Mouse (Mus musculus): Measurements from ENCODE around the gene Gsn.

Gsn gene

DNA sequence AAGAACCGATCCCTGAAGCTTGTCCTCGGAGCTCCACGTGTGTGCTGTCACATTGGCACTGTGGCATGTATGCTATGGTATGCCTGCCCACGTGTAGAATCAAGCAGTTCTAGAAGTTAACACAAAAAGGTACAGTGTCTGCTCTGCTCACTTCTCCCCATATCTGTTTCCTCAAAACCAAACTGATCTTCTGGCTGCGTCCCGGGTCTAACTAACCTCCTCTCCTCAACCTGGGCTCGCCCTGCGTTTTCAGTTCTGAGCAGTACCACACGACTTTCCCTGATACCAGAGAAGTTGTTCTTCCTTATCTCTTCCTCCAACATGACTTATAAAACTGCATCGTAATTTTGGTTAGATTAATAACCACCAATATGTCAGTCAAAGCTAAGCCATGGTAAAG is 71.4 kb downstream of the Gsn start:
- no peak for DNase-seq (ENCODE audit: low read depth)

DNA sequence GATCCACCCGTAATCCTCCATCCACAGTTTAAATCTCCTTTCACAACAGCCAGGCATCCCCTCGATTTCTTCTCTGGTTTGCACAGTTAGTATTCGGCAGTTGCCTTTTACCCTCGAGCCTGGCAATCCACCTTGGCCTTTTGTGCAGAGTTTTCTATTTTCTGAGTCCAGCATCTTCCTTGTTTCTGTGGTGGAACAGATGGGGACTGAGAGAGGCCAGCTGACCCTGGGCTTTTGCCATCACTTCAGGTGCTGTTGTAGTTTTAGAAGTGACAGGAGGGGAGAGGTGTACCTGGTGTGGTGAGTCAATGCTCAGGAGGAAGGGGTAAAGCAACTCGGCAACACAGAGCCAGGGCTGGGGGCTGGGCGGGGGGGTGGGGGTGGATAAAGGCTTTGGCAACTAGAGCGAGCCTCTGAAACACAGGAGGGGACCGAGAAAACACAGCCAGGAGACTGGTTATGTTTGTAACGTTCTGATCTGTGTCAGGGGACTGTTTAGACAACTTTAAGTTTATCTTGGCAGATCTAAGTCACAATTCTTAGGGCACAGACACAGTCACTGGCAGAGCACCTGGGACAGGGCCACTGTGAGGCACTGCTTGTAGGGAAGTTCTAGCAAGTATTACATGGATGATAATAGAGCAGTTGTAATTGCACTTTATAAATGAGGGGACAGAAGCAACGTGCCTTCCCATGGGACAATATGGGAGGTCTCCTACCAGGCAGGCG is 72.0 kb downstream of the Gsn start:
- DNase-seq (ENCODE audit: low read depth): no peak

DNA sequence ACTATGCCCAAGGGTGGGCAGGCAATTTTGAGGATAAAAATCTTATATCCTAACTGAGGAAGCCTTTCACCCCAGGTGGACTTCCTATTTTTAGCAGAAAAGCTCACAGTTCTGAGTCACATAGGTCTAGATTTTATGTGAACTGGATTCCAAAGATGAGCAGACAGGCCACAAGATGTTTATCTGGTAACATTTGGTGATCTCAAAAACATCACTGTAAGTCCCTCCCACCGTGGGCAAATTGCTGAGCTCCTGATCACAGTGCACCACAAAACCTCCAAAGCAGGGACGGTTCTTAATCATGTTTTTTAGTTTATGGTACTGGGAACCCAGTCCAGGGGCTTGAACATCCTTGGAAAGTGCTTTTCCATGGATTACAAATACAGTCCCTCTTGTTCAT is 72.9 kb downstream of the Gsn start:
- DNase-seq (ENCODE audit: low read depth): no peak

DNA sequence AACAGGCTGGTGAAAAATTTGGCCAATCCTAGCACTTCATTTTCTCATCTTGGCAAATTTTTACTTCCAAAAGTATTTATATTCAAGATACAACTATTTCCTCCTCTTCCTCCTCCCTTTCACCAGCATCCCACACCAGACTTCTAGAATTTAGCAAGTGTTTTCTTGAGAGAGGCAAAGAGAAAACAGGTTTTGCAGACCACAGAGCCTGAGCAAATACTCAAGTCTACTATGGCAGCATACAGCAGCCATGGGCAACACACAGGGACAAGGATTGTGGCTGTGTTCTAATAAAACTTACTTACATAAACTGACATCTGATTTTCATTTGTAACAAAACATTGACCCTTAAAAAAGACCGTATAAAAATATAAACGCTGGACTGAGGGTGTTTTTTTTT is 75.0 kb downstream of the Gsn start:
- no peak for DNase-seq (ENCODE audit: low read depth)

DNA sequence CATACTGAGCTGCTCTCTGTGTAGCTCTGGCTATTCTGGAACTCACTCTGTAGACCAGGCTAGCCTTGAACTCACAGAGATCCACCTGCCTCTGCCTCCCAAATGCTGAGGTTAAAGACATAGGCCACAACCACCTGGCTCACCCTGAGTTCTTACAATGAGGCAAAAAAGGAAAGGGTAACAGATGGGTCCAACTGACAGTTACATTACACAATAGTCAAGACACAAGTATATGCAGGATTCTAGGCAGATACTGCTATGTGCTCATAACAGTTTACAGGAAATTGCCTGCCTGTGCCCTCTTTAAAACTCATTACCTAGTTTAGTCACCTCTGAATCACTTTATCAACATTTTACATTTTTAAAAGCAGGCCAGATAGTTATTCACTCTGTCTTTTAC is 77.5 kb downstream of the Gsn start:
- no peak for DNase-seq (ENCODE audit: low read depth)

DNA sequence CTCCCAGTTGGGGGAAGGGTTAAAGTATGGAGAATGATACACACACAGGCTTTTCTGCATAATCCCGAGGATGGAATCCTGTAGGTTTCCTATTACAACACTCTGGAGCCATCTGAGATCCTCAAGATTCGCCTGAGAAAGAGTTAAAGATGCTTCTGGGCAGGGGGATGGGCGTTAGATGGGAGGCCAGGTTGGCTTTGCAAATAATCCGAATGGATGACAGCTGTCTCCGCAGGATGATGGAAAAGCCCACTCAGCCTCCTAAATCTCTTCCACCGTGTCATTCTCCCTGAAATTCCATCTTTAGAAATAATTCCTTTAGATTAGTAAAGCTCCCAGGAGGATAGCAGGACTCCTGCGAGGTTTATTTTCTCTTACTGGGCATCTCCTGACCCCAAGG is 79.4 kb downstream of the Gsn start:
- no peak for DNase-seq (ENCODE audit: low read depth)

DNA sequence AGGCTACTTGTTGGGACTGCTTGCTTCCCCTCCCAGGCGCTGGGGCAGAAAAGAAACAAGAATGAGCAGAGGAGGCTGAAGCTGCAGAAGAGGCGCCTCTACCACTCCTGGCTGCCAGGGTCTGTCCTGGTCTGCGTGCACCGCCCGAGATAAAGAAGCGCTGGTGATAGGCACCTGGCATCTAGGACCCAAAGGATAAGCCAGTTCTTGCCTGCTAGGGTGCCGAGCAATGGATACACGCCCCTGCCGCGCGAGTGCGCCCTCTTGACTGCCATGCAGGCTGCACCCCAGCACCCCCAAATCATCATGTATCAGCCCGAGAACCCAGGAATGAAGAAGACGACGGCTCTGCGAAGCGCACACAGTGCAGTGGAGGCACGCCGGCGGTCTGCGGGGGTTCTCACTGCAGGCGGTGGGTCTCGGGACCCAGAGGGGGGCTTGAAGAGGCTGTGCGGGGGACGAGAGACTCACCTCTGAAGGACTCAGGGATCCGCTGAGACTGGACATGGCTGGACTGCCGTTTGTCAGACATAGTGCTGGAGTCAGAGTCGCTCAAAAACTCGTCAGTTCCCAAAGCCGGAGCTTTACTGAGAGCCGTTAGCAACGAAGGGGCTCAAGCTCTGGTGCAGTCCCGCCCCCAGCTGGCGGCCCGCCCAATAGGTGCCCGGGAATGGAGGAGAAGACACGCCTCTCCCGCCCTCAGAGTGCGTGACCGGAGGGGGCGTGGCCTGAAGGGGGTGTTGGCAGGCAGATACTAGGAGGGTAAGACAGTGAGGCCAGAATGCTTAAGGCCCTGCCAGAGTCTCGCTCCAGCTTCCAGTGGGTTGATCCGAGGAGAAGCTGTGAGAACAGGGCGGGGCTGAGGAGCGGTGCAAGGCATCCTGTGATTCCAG is 80.5 kb downstream of the Gsn start, which contains the start of gene Stom:
Stom (minus strand) TSS at position 589 of the 893 bp plus-strand sequence.
- DNase-seq (ENCODE audit: low read depth): peak; percentile 99

DNA sequence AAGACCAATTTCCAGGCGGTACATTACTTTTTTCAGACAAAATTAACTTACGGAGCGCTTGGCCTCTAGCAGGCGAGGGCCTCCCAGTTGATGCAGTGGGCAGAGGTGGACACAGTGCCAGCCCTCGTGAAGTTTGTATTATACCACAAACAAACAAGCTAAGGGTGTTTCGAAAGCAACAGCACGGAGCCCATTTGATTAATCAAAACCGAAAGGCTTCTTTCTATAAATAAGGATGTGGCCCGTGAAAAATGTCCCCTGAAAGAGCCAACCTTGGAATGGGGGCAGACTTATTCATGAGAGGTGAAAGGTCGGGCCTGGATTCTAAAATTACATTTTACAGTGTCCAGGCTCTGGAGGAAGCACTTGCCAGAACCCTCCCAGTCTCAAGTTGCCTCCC is 81.2 kb downstream of the Gsn start:
- no peak for DNase-seq (ENCODE audit: low read depth)

DNA sequence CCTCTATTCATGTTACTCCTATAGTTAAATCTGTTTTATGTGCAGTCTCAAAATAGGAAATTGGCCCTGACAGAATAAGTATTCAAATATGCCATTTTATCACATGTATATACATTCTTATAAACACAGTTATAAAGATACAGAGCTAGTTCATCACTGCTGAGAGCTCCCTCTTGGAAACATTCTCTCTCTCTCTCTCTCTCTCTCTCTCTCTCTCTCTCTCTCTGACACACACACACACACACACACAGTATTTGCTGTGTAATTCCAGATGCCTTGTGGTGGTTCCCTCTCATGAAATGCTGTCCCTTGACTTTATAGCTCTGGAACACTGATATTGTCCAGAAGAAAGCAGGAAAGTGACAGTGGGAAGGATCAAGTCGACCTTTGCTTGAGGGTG is 81.9 kb downstream of the Gsn start:
- DNase-seq (ENCODE audit: low read depth): no peak

DNA sequence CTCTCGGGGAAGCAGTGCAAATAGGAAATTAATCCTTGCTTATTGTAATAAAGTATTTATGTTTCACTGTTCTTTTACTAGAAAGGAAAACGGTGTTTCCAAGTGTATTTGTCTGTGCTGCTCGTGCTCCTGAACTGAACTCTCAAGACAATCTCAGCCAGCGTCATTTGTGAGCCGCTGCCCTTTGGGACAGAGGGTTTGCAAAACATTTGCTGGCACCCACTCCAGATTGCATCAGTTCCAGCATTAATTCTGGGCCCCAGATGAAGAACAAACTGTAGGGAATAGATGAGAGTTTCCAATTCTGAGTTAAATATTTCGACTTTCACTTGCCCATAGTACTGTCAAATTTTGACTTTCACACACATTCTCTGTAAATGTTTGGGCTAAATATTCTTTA is 82.5 kb downstream of the Gsn start:
- no peak for DNase-seq (ENCODE audit: low read depth)

DNA sequence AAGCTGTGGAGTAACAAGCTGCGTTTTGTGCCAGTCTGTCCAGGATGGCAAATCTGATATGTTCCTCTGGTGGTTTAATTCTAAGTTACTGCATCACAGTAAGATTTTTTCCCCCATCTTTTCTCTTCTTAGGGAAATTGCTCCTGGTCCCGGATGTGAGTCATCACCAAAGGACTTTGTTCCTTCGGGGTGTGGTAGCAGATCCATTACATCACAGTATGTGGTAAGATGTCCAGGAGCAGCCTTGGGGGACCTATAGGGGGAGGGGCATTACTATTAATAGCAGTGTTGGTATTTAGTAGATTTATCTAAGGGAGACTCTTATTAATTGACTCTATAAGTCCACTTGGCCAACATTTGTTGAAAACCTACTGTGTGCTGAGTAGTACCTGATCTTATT is 86.4 kb downstream of the Gsn start:
- DNase-seq (ENCODE audit: low read depth): no peak

DNA sequence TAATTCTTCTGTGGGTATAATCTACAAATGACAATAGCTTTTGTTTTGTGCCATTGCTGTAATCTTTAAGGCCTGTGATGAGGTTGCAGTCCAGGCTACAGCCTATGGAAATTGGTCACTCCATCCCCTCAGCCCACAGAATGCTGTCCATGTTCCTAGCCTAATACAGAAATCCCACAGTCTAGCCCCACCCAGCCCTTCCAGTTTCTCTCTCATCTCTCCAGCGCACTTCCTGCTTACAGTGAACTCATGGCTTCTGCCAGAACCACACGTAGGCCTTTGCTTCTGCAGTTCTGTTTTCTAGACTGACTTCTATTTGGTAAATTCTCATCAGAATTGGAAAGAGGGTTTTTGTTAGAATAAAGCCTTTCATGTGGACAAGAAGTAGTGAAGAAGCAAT is 89.8 kb downstream of the Gsn start:
- no peak for DNase-seq (ENCODE audit: low read depth)

DNA sequence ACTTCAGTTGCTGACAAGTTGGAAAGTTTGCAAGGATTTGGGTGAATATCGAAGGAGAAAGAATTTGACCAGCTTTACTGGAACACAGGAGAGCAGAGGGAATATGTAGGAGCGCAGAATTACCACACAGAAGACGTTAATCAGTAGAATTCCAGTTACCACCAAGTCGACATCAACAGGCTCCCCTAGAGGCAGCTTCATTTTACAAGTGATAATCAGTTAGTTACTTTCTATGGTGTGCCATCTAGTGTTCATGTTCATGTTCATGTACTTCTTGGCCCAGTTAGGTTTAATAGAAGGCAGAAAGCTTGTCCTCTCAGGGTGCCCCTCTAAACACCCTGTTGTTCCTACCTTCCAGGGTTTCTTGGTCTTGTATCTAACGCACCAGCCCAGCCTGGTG is 93.0 kb downstream of the Gsn start:
- DNase-seq (ENCODE audit: low read depth): no peak
